Mouse (Mus musculus): ENCODE results near the gene Ptprc. TPM values are rescaled to one million over a fixed set of nuclear protein-coding genes. Genes with fewer than 3 reads are reported as not detected.

Gene Ptprc
- polyA plus RNA-seq (2011; ENCODE audit: insufficient read depth, insufficient read length, low read depth, missing spikeins) = 0.14 TPM in 1 of 2 replicates, not detected in the other

- Histone ChIP-seq H3K27ac (ENCODE audit: insufficient read depth, low read length) (no peak within 1 kb of the TSS), H3K9ac (ENCODE audit: low read depth, poor library complexity, severe bottlenecking) (no peak within 1 kb of the TSS), H3K9me3 (replicated peaks; ENCODE audit: control insufficient read depth, insufficient read depth, low read length, poor library complexity, severe bottlenecking) (no peaks in the 10 kb centered on the region), H3K4me1 (ENCODE audit: control insufficient read depth, insufficient read depth, low read length) (no peaks in the 10 kb centered on the region), H3K4me3 (ENCODE audit: low read depth, low read length) (no peak within 1 kb of the TSS), H3K36me3 (ENCODE audit: control insufficient read depth, insufficient read depth, low read length, poor library complexity, severe bottlenecking) (no peaks in the 10 kb centered on the region), H3K27me3 (ENCODE audit: control insufficient read depth, insufficient read depth, low read length, poor library complexity, severe bottlenecking) (no peaks in the 10 kb centered on the region)
- TF ChIP-seq POLR2A (IDR thresholded peaks at IDR 0.05; ENCODE audit: insufficient read depth, low read length) = no peak
- no peak for TF ChIP-seq CTCF (IDR thresholded peaks at IDR 0.05; ENCODE audit: low read depth, low read length)
- TF ChIP-seq EP300 (IDR thresholded peaks at IDR 0.05; ENCODE audit: insufficient read depth, low read depth, low read length) = no peak
Observed at GRCm38 (mm10) chr1:138175494-138175893, at the start of gene Ptprc. Ptprc (minus strand) TSS chr1:138175708.

GRCm38 (mm10) chr1:138214736-138215458 is 39.4 kb upstream of the Ptprc start:
- Histone ChIP-seq H3K27ac (ENCODE audit: insufficient read depth, low read length) (no peak overlapping the region), H3K9ac (ENCODE audit: low read depth, poor library complexity, severe bottlenecking) (no peak overlapping the region), H3K4me3 (ENCODE audit: low read depth, low read length) (no peak overlapping the region), H3K4me1 (ENCODE audit: control insufficient read depth, insufficient read depth, low read length) (no peaks in the 10 kb centered on the region), H3K9me3 (replicated peaks; ENCODE audit: control insufficient read depth, insufficient read depth, low read length, poor library complexity, severe bottlenecking) (no peaks in the 10 kb centered on the region), H3K27me3 (ENCODE audit: control insufficient read depth, insufficient read depth, low read length, poor library complexity, severe bottlenecking) (no peaks in the 10 kb centered on the region), H3K36me3 (ENCODE audit: control insufficient read depth, insufficient read depth, low read length, poor library complexity, severe bottlenecking) (no peaks in the 10 kb centered on the region)
- TF ChIP-seq EP300 (IDR thresholded peaks at IDR 0.05; ENCODE audit: insufficient read depth, low read depth, low read length) (no peak), POLR2A (IDR thresholded peaks at IDR 0.05; ENCODE audit: insufficient read depth, low read length) (no peak), CTCF (IDR thresholded peaks at IDR 0.05; ENCODE audit: low read depth, low read length) (no peak)

- H3K9ac ChIP-seq (ENCODE audit: low read depth, poor library complexity, severe bottlenecking) = no peak overlapping the region
- TF ChIP-seq EP300 (IDR thresholded peaks at IDR 0.05; ENCODE audit: insufficient read depth, low read depth, low read length) = no peak
- TF ChIP-seq POLR2A (IDR thresholded peaks at IDR 0.05; ENCODE audit: insufficient read depth, low read length) = no peak
- no peak for TF ChIP-seq CTCF (IDR thresholded peaks at IDR 0.05; ENCODE audit: low read depth, low read length)
- H3K27me3 ChIP-seq (ENCODE audit: control insufficient read depth, insufficient read depth, low read length, poor library complexity, severe bottlenecking) = no peaks in the 10 kb centered on the region
- H3K4me3 ChIP-seq (ENCODE audit: low read depth, low read length) = no peak overlapping the region
- no peaks in the 10 kb centered on the region for H3K4me1 ChIP-seq (ENCODE audit: control insufficient read depth, insufficient read depth, low read length)
- no peak overlapping the region for H3K27ac ChIP-seq (ENCODE audit: insufficient read depth, low read length)
- H3K36me3 ChIP-seq (ENCODE audit: control insufficient read depth, insufficient read depth, low read length, poor library complexity, severe bottlenecking) = no peaks in the 10 kb centered on the region
- H3K9me3 ChIP-seq (replicated peaks; ENCODE audit: control insufficient read depth, insufficient read depth, low read length, poor library complexity, severe bottlenecking) = no peaks in the 10 kb centered on the region
Observed at GRCm38 (mm10) chr1:138210387-138211024, 35.0 kb upstream of the Ptprc start.

- Histone ChIP-seq H3K9ac (ENCODE audit: low read depth, poor library complexity, severe bottlenecking) (no peak overlapping the region), H3K27ac (ENCODE audit: insufficient read depth, low read length) (no peak overlapping the region), H3K4me3 (ENCODE audit: low read depth, low read length) (no peak overlapping the region), H3K36me3 (ENCODE audit: control insufficient read depth, insufficient read depth, low read length, poor library complexity, severe bottlenecking) (no peaks in the 10 kb centered on the region), H3K9me3 (replicated peaks; ENCODE audit: control insufficient read depth, insufficient read depth, low read length, poor library complexity, severe bottlenecking) (no peaks in the 10 kb centered on the region), H3K27me3 (ENCODE audit: control insufficient read depth, insufficient read depth, low read length, poor library complexity, severe bottlenecking) (no peaks in the 10 kb centered on the region), H3K4me1 (ENCODE audit: control insufficient read depth, insufficient read depth, low read length) (no peaks in the 10 kb centered on the region)
- TF ChIP-seq POLR2A (IDR thresholded peaks at IDR 0.05; ENCODE audit: insufficient read depth, low read length) (no peak), EP300 (IDR thresholded peaks at IDR 0.05; ENCODE audit: insufficient read depth, low read depth, low read length) (no peak), CTCF (IDR thresholded peaks at IDR 0.05; ENCODE audit: low read depth, low read length) (no peak)
Observed at GRCm38 (mm10) chr1:138209751-138210150, 34.2 kb upstream of the Ptprc start.

- TF ChIP-seq POLR2A (IDR thresholded peaks at IDR 0.05; ENCODE audit: insufficient read depth, low read length) (no peak), CTCF (IDR thresholded peaks at IDR 0.05; ENCODE audit: low read depth, low read length) (no peak), EP300 (IDR thresholded peaks at IDR 0.05; ENCODE audit: insufficient read depth, low read depth, low read length) (no peak)
- Histone ChIP-seq H3K27ac (ENCODE audit: insufficient read depth, low read length) (no peak overlapping the region), H3K4me3 (ENCODE audit: low read depth, low read length) (no peak overlapping the region), H3K36me3 (ENCODE audit: control insufficient read depth, insufficient read depth, low read length, poor library complexity, severe bottlenecking) (no peaks in the 10 kb centered on the region), H3K27me3 (ENCODE audit: control insufficient read depth, insufficient read depth, low read length, poor library complexity, severe bottlenecking) (no peaks in the 10 kb centered on the region), H3K9ac (ENCODE audit: low read depth, poor library complexity, severe bottlenecking) (no peak overlapping the region), H3K9me3 (replicated peaks; ENCODE audit: control insufficient read depth, insufficient read depth, low read length, poor library complexity, severe bottlenecking) (no peaks in the 10 kb centered on the region), H3K4me1 (ENCODE audit: control insufficient read depth, insufficient read depth, low read length) (no peaks in the 10 kb centered on the region)
Observed at GRCm38 (mm10) chr1:138206041-138206440, 30.5 kb upstream of the Ptprc start.

All from ES-Bruce4 (cell line).